Mouse (Mus musculus) embryonic facial prominence, embryonic 11.5 days (tissue): ENCODE measurements around the gene Trmt5. TPM values are rescaled to one million over a fixed set of nuclear protein-coding genes. Genes with fewer than 3 reads are reported as not detected.

Experiments
- ATAC-seq: fragments of 200-750 bp; cut with Nextera tagmentation; replicated peaks from 2 replicates; pipeline ENCODE4 v1.8.0; 2017; ENCODE audit warnings: low read depth; ENCODE audit not compliant: insufficient number of reproducible peaks, low FRiP score, low TSS enrichment
- DNase-seq: peaks from one replicate; pipeline ENCODE4 v3.0.0-alpha.2; 2015; ENCODE audit warnings: low spot score
- H3K27ac ChIP-seq: fragments of 300-500 bp; sonication (generic); replicated peaks from 2 replicates; pipeline ENCODE4 v1.5.1; 2014; ENCODE audit warnings: mild to moderate bottlenecking, low read depth, low read length, control low read depth
- H3K27me3 ChIP-seq: fragments of 300-500 bp; sonication (generic); 2 replicates; pipeline ENCODE4 v1.6.1; 2014; ENCODE audit warnings: mild to moderate bottlenecking, low read length, moderate library complexity, mixed read lengths; ENCODE audit not compliant: control insufficient read depth, insufficient read depth
- H3K36me3 ChIP-seq: fragments of 300-500 bp; sonication (generic); replicated peaks from 2 replicates; pipeline ENCODE4 v1.6.1; 2014; ENCODE audit warnings: low read depth, mild to moderate bottlenecking, low read length, moderate library complexity, mixed read lengths; ENCODE audit not compliant: control insufficient read depth, insufficient read depth
- H3K4me1 ChIP-seq: fragments of 300-500 bp; sonication (generic); 2 replicates; pipeline ENCODE4 v1.6.1; 2014; ENCODE audit warnings: low read length, mixed read lengths; ENCODE audit not compliant: control insufficient read depth, insufficient read depth
- H3K4me2 ChIP-seq: fragments of 300-500 bp; sonication (generic); 2 replicates; pipeline ENCODE4 v1.6.1; 2014; ENCODE audit warnings: low read depth, mild to moderate bottlenecking, control low read depth, low read length, moderate library complexity
- H3K4me3 ChIP-seq: fragments of 300-500 bp; sonication (generic); 2 replicates; pipeline ENCODE4 v1.5.1; 2014; ENCODE audit warnings: low read depth, low read length, control low read depth
- H3K9ac ChIP-seq: fragments of 300-500 bp; sonication (generic); replicated peaks from 2 replicates; pipeline ENCODE4 v1.6.1; 2014; ENCODE audit warnings: mild to moderate bottlenecking, control low read depth, low read length
- H3K9me3 ChIP-seq: fragments of 300-500 bp; sonication (generic); replicated peaks from 2 replicates; pipeline ENCODE4 v1.6.1; 2016; ENCODE audit warnings: mild to moderate bottlenecking, low read length, inconsistent platforms, mixed read lengths; ENCODE audit not compliant: control insufficient read depth
- polyA plus RNA-seq: library from polyadenylated mRNA; unstranded; fragments of >200 nt; fragmentation: Nextera tagmentation; extraction: Ambion mirVana; gene quantifications from 2 replicates; pipeline ENCODE4 v1.2.1, GENCODE M21; 2014

The Trmt5 gene
- polyA plus RNA-seq, 1 experiment from 2014 or later, result 23.7 TPM

DNA sequence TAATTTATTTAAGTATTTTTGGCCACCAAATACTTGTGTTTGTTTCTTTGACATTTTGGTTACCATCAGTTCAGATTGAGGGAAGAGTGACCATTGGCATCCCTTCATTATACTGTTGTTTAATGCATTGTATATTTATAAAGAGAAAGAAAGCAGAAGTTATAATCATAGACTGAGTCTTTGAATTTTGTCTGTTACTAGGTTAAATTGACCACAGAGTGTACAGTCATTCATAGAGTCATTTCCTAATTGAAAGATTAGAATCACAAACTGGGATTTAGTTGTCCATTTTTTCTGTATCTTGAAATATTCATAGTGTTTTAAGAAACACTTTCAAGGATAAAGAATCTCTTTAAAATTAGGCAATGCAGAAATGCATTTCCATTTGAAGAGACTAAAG, 55.0 kb downstream of the Trmt5 start:
- H3K36me3 ChIP-seq, result no peaks in the 10 kb centered on the region
- ATAC-seq (no peak), DNase-seq (no peak)
- H3K9ac ChIP-seq, result no peak overlapping the region
- no peaks in the 10 kb centered on the region for H3K9me3 ChIP-seq
- H3K4me1 ChIP-seq, result no peaks in the 10 kb centered on the region
- no peaks in the 10 kb centered on the region for H3K27me3 ChIP-seq
- H3K4me2 ChIP-seq, result no peak overlapping the region
- H3K27ac ChIP-seq, result no peak overlapping the region
- no peak overlapping the region for H3K4me3 ChIP-seq

DNA sequence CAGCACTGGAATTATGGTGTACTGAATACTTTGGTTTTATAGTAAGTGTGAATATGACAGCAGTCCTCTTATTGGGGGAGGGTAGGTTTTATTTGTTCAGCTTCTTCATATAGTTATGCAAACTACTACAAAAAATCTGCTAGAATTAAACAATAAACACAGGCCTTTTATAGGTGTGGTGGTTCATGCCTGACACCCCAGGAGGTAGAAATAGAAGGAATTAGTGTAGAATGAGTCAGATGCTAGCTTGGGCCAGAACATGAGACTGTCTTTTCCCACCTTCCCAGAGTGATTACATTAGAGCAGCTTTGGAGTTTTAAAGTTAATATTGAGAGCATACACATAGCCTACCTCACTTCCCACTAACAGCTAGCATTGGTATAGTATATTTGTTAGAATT, 56.3 kb downstream of the Trmt5 start:
- Histone ChIP-seq H3K9me3 (no peaks in the 10 kb centered on the region), H3K4me1 (no peaks in the 10 kb centered on the region), H3K36me3 (no peaks in the 10 kb centered on the region), H3K4me2 (no peak overlapping the region), H3K27me3 (no peaks in the 10 kb centered on the region), H3K27ac (no peak overlapping the region), H3K4me3 (no peak overlapping the region), H3K9ac (no peak overlapping the region)
- DNase-seq (no peak), ATAC-seq (no peak)

Other genes starting within 250 kb of the Trmt5 start
- 62.4 and 64.4 TPM in 2 replicates for gene Six1, start 232.8 kb downstream of the Trmt5 start, polyA plus RNA-seq
- 16.9 and 18.1 TPM in 2 replicates for gene Six4, start 173.3 kb downstream of the Trmt5 start, polyA plus RNA-seq
- 53.0 and 53.4 TPM in 2 replicates for gene Mnat1, start 163.0 kb downstream of the Trmt5 start, polyA plus RNA-seq
- 11.0 and 12.8 TPM in 2 replicates for gene Slc38a6, start 69 bp upstream of the Trmt5 start, polyA plus RNA-seq